Mouse (Mus musculus): ENCODE data around the gene Phf23. TPM values are rescaled to one million over a fixed set of nuclear protein-coding genes. Genes with fewer than 3 reads are reported as not detected.

Gene Phf23
- polyA plus RNA-seq (2012; rRNA removed; ENCODE audit: low replicate concordance), result 21.3 and 23.1 TPM in 2 replicates

DNA sequence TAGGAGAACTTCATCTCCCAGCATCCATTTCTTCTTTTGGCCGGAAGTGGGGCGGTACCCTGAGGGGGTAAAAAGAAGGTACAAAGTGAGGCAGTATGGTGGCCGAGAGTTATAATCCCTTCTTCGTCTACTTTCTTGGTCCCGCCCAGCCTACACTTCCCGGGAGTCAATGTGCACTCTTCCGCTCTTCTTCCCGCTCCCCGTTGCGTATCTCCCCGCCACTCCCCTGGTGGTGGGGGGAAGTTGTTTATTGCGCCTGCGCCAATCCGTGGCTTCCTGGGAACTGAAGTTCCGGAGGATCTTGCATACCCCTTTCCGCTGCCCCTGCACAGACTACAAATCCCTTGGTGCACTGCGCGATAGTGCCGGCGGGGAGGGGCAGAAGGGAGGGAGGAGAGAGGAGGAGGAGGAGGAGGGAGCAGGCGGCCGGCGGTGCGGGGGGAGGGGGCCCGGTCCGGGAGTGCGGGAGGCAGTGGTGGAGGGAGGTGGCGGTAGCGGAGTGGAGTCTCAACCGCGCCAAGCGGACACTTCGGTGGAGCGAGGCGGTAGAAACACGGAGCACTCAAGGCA, at the start of gene Phf23:
Gene Phf23 (plus strand): TSS at position 387 of the 570 bp plus-strand sequence.

DNA sequence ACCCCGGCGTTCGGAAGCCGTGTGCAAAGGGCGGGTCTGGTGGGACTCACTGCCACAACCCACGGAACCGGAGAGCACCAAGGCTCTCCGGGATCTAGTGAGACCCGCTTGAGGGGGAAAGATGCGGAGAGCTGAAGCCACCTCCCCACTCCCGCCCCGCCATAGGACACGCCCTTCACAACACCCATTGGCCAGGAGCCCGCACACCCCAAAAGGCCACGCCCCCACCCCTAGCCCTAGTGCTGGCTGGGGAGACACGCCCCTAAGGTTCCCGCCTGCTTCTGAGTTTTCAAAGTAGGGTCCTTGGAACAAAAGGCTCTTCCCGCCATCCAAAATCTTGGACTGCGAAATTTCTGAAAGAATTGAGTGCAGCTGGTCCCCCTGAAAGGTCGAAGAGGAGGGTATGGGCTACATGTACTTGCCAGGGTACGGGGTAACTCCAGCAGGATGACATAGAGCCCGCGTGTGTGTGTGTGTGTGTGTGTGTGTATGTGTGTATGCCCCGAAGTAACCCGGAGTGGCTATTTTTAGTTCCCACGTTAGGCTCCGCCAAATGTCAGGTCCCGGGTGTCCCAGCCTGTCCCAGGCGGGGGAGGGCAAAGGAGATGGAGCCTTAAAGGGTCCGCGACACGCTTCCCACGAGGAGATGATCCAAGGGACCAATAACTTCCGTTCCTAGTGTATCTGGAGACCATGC, 47.4 kb upstream of the Phf23 start, which contains the start of gene Slc2a4:
Gene Slc2a4 (minus strand): TSS at position 123 of the 697 bp plus-strand sequence.

DNA sequence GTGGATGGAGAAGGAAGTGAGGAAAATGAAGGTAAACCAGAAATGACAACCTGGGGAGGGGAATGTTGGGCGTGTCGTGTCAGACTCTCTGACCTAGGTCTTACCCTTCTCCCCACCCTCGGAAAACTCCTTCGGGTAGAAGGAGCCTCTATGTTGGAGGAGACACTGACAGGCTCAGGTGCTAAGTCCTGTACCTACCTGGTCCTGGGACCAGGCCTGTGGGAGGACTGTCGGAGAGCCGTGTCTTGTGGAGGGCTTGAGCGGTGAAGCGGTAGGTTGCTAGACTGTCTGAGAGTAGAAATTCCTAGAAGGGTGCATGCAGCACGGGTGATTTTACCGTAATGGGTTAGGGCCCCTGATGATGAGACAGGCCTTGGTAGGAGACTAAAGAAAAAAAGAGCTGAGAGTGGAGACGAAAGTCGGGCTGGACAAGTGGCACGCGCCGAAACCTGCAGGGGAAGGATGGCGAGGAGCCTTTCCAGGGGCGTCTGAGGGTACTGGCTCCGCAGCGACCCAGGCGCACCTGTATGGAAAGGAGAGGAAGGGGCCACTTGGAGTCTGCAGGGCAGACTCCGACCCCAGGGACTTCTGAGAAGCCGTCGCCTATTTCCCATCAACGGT, 30.8 kb upstream of the Phf23 start, which contains the start of gene Cldn7:
Gene Cldn7 (plus strand): TSS at position 130 of the 621 bp plus-strand sequence.

DNA sequence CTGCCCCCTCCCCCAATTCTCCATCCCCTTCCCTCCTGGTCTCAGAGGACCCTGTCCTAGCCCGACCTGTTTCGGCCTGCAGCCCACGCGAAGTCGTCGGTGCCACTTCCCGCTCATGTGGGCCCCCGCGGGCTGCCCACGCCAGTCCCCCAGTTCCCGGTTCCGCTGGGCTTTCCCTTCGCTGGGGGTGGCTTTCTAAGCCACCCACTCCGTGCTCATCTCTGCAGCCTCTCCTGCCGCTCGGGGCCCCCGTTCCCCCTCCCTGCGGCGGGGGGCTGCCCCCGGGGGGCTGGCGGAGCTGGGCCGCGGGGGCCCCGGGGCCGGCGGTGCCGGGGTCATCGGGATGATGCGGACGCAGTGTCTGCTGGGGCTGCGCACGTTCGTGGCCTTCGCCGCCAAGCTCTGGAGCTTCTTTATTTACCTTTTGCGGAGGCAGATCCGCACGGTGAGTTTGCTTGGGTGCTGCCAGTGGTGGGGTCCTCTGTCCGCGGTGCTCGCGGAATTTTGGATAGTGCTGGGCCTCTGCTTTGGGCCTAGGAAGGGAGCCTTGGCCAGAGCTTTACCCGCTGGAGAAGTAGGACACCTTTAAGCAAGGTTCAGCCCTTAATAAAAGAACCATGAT, 14.3 kb upstream of the Phf23 start, which contains the start of gene Ctdnep1:
Gene Ctdnep1 (plus strand): TSS at position 16 of the 622 bp plus-strand sequence.

DNA sequence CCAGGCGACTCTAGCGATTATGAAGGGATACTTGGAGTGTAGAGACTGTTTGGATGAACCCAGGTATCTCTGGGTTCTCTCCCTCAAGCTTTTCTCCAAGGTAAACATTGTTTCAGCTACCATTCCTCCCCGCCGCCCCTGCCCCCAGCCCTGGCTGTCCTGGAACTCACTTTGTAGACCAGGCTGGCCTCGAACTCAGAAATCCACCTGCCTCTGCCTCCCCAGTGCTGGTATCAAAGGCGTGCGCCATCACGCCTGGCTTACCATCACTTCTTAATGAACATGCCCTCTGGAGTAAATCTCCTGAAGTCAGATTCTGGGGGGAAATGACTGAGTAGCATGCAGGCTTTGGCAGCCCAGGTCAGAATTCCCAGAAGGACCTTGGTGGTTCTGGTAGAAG, 13.4 kb upstream of the Phf23 start, which contains the start of gene Elp5:
Gene Elp5 (minus strand): TSS at position 293 of the 400 bp plus-strand sequence.

DNA sequence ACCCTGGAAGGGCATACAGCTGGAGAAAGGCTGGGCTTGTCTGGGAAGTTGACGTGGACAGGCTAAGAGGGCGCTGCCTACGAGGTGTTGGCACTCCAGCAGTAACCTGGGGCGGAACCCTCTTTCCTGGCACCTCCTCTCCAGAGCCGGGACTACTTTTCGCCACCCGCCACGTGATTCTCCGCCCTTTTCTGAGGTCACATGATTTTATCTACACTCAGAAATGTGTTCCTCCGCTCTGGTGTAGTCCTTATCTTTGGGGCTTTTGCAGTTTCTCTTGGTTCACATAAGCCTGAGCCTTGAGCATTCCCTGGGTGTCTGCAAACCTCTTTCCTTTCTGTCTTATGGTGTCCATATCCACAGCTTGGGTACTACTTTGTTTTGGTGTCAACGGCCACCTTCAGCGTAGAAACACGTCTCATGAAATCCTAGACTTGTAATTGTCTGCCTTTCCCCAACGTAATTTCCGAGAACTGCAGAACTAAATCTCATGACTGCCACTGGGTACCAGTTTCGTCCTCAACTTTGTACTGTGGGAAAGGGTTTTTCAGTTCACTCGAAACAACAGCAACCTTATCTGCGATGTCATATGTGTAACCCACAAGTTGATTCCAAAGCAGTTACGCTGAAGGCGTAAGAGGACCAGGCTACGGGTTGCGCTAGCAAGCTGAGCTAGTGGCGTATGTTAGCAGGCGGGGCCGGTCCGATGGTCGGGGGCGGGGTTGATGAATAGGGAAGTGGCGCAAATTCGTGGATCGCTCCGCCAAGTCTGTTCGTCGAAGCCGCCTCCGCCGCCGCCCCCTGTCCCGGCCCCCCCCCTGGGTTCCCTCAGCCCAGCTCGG, 4.5 kb upstream of the Phf23 start, which contains the start of gene Gabarap:
Gene Gabarap (plus strand): TSS at position 294 of the 842 bp plus-strand sequence.

DNA sequence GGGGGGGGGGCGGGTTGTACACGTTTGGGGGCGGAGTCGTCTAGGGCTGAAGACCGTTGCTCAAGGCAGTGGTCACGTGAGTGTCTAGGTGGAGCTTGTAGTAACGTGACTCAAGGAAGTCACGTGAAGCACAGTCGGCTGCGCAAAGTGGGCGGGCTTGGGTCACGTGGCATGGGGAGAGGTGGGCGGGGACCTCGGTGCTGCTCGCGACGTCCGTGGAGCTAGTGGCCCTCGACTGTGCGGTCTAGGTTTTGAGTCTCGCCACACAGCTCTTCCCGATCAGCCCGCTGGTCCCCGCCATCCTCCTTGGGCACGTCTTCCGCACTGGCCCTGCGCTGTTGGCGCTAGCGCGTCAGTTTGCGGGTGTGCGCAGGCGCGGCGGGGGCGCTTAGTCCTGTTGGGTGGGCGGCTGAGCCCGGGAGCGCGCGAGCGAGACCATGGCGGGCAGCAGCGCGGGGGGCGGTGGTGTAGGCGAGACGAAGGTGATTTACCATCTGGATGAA, 4.9 kb downstream of the Phf23 start, which contains the start of gene Dvl2:
Gene Dvl2 (plus strand): TSS at position 200 of the 503 bp plus-strand sequence.

DNA sequence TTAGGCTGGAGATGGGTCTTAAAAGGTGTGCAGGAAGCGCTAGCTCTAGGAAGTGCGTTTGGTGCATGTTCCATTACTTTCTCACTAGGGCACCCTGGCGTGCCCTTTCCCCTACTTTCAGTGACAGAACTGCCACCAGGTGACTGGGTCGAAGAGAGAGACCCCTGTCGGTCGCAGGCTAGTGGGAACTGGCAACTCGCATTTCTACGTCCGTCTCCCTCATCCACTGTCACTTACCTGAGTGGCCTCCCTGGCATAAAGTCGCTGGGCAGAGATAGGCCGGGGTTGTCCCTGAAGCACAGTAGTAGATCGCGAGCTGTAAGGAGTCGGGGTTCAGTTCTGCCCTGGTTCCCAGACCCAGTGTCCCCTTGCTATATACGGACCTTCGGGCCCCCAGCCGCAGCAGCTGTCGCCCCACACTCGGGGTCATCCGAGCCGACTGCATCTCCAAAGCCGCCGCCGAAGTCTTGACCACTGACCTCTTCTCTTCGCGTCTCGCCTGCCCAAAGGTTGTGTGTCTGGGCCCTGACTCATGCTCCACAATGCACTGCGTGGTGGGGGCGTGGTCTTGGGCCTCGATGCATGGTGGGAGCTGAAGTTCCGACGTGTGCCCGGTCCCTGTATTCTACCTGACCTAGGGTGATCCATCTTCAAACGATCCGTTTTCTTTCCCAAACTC, 19.4 kb downstream of the Phf23 start, which contains the start of gene Acadvl:
Gene Acadvl (minus strand): TSS at position 532 of the 679 bp plus-strand sequence.

DNA sequence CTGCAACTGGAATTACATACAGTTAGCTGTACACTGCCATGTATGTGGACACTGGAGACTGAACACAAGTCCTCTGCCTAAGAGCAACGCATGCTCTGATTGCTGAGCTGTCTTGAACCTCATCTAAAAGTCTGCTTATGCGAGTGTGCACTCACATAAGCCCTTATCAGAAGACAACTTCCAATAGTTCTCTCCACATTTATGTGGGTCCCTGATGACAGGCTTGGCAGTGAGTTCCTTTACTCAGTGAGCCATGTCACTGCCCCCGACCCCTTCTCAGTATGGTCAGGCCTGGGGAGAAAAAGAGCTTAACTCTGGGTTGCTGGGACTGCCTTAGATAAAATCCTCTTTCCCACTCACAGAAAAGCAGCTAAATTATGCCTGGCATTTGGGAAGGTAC, 21.1 kb downstream of the Phf23 start, which contains the start of gene Dlg4:
Gene Dlg4 (plus strand): TSS at position 274 of the 400 bp plus-strand sequence.

Other genes starting within 250 kb of the Phf23 start
- gene Polr2a, start 237.1 kb upstream of the Phf23 start, polyA plus RNA-seq (2012; rRNA removed; ENCODE audit: low replicate concordance), result 18.0 and 27.0 TPM in 2 replicates
- not detected in 2 replicates for gene Slc35g3, start 233.8 kb upstream of the Phf23 start, polyA plus RNA-seq (2012; rRNA removed; ENCODE audit: low replicate concordance)
- 47.2 and 88.9 TPM in 2 replicates for gene Zbtb4, start 229.9 kb upstream of the Phf23 start, polyA plus RNA-seq (2012; rRNA removed; ENCODE audit: low replicate concordance)
- 14.0 and 38.5 TPM in 2 replicates for gene Chrnb1, start 199.8 kb upstream of the Phf23 start, polyA plus RNA-seq (2012; rRNA removed; ENCODE audit: low replicate concordance)
- 11.4 and 13.5 TPM in 2 replicates for gene Fgf11, start 193.9 kb upstream of the Phf23 start, polyA plus RNA-seq (2012; rRNA removed; ENCODE audit: low replicate concordance)
- gene Tmem102, start 190.2 kb upstream of the Phf23 start, polyA plus RNA-seq (2012; rRNA removed; ENCODE audit: low replicate concordance), result 4.5 and 10.8 TPM in 2 replicates
- gene Gm39566, start 180.5 kb upstream of the Phf23 start, polyA plus RNA-seq (2012; rRNA removed; ENCODE audit: low replicate concordance), result not detected in 2 replicates
- gene Spem2, start 177.3 kb upstream of the Phf23 start, polyA plus RNA-seq (2012; rRNA removed; ENCODE audit: low replicate concordance), result not detected in 2 replicates
- 0.19 and 0.35 TPM in 2 replicates for gene Spem1, start 173.6 kb upstream of the Phf23 start, polyA plus RNA-seq (2012; rRNA removed; ENCODE audit: low replicate concordance)
- gene Nlgn2, start 158.0 kb upstream of the Phf23 start, polyA plus RNA-seq (2012; rRNA removed; ENCODE audit: low replicate concordance), result 23.5 and 39.4 TPM in 2 replicates
- 180 and 280 TPM in 2 replicates for gene Tmem256, start 157.3 kb upstream of the Phf23 start, polyA plus RNA-seq (2012; rRNA removed; ENCODE audit: low replicate concordance)
- 125 and 161 TPM in 2 replicates for gene Plscr3, start 149.4 kb upstream of the Phf23 start, polyA plus RNA-seq (2012; rRNA removed; ENCODE audit: low replicate concordance)
- 11.8 and 14.1 TPM in 2 replicates for gene Tnk1, start 137.0 kb upstream of the Phf23 start, polyA plus RNA-seq (2012; rRNA removed; ENCODE audit: low replicate concordance)
- not detected in 2 replicates for gene Tmem95, start 117.8 kb upstream of the Phf23 start, polyA plus RNA-seq (2012; rRNA removed; ENCODE audit: low replicate concordance)
- 11.8 and 13.5 TPM in 2 replicates for gene Kctd11, start 114.4 kb upstream of the Phf23 start, polyA plus RNA-seq (2012; rRNA removed; ENCODE audit: low replicate concordance)
- 40.3 and 80.4 TPM in 2 replicates for gene Acap1, start 100.2 kb upstream of the Phf23 start, polyA plus RNA-seq (2012; rRNA removed; ENCODE audit: low replicate concordance)
- gene 2810408A11Rik, start 94.8 kb upstream of the Phf23 start, polyA plus RNA-seq (2012; rRNA removed; ENCODE audit: low replicate concordance), result 0.80 and 1.1 TPM in 2 replicates
- 44.0 and 45.9 TPM in 2 replicates for gene Neurl4, start 94.7 kb upstream of the Phf23 start, polyA plus RNA-seq (2012; rRNA removed; ENCODE audit: low replicate concordance)
- gene Gps2, start 81.9 kb upstream of the Phf23 start, polyA plus RNA-seq (2012; rRNA removed; ENCODE audit: low replicate concordance), result 130 and 139 TPM in 2 replicates
- gene Eif5a, start 73.8 kb upstream of the Phf23 start, polyA plus RNA-seq (2012; rRNA removed; ENCODE audit: low replicate concordance), result 301 and 469 TPM in 2 replicates
- 24.9 and 28.8 TPM in 2 replicates for gene Ybx2, start 60.0 kb upstream of the Phf23 start, polyA plus RNA-seq (2012; rRNA removed; ENCODE audit: low replicate concordance)
- 238 and 400 TPM in 2 replicates for gene Slc2a4, start 47.6 kb upstream of the Phf23 start, polyA plus RNA-seq (2012; rRNA removed; ENCODE audit: low replicate concordance)
- gene Cldn7, start 31.0 kb upstream of the Phf23 start, polyA plus RNA-seq (2012; rRNA removed; ENCODE audit: low replicate concordance), result 18.2 and 18.6 TPM in 2 replicates
- gene Ctdnep1, start 14.6 kb upstream of the Phf23 start, polyA plus RNA-seq (2012; rRNA removed; ENCODE audit: low replicate concordance), result 110 and 163 TPM in 2 replicates
- gene Elp5, start 13.3 kb upstream of the Phf23 start, polyA plus RNA-seq (2012; rRNA removed; ENCODE audit: low replicate concordance), result 55.0 and 105 TPM in 2 replicates
- 358 and 921 TPM in 2 replicates for gene Gabarap, start 4.6 kb upstream of the Phf23 start, polyA plus RNA-seq (2012; rRNA removed; ENCODE audit: low replicate concordance)
- 15.5 and 26.3 TPM in 2 replicates for gene Dvl2, start 4.8 kb downstream of the Phf23 start, polyA plus RNA-seq (2012; rRNA removed; ENCODE audit: low replicate concordance)
- 171 and 264 TPM in 2 replicates for gene Acadvl, start 19.6 kb downstream of the Phf23 start, polyA plus RNA-seq (2012; rRNA removed; ENCODE audit: low replicate concordance)
- gene Dlg4, start 21.2 kb downstream of the Phf23 start, polyA plus RNA-seq (2012; rRNA removed; ENCODE audit: low replicate concordance), result 22.3 and 22.8 TPM in 2 replicates
- 2.4 TPM in 1 of 2 replicates, not detected in the other for gene Asgr1, start 58.3 kb downstream of the Phf23 start, polyA plus RNA-seq (2012; rRNA removed; ENCODE audit: low replicate concordance)
- gene Asgr2, start 96.9 kb downstream of the Phf23 start, polyA plus RNA-seq (2012; rRNA removed; ENCODE audit: low replicate concordance), result 3.7 and 5.9 TPM in 2 replicates
- gene Mgl2, start 134.6 kb downstream of the Phf23 start, polyA plus RNA-seq (2012; rRNA removed; ENCODE audit: low replicate concordance), result 23.2 and 54.4 TPM in 2 replicates
- 41.2 and 77.8 TPM in 2 replicates for gene Clec10a, start 160.4 kb downstream of the Phf23 start, polyA plus RNA-seq (2012; rRNA removed; ENCODE audit: low replicate concordance)
- gene Slc16a11, start 217.0 kb downstream of the Phf23 start, polyA plus RNA-seq (2012; rRNA removed; ENCODE audit: low replicate concordance), result 4.8 and 9.0 TPM in 2 replicates
- 4.6 and 5.2 TPM in 2 replicates for gene Slc16a13, start 225.3 kb downstream of the Phf23 start, polyA plus RNA-seq (2012; rRNA removed; ENCODE audit: low replicate concordance)
- gene Bcl6b, start 234.0 kb downstream of the Phf23 start, polyA plus RNA-seq (2012; rRNA removed; ENCODE audit: low replicate concordance), result 11.9 TPM in 2 replicates
- gene 0610010K14Rik, start 242.1 kb downstream of the Phf23 start, polyA plus RNA-seq (2012; rRNA removed; ENCODE audit: low replicate concordance), result 64.0 and 79.8 TPM in 2 replicates
- 7.3 and 8.3 TPM in 2 replicates for gene Gm21988, start 244.1 kb downstream of the Phf23 start, polyA plus RNA-seq (2012; rRNA removed; ENCODE audit: low replicate concordance)
- gene Rnasek, start 244.1 kb downstream of the Phf23 start, polyA plus RNA-seq (2012; rRNA removed; ENCODE audit: low replicate concordance), result 228 and 250 TPM in 2 replicates

Measured in mammary gland, adult 2 months (tissue).